Mouse (Mus musculus) limb, embryonic 14.5 days (tissue): ENCODE data around the gene Dpp8. TPM values are rescaled to one million over a fixed set of nuclear protein-coding genes. Genes with fewer than 3 reads are reported as not detected.
A peak's percentile ranks its signal among the peaks of the same experiment; 100 is the strongest.

Experiments
- ATAC-seq: fragments of 200-750 bp; cut with Nextera tagmentation; 2 replicates; pipeline ENCODE4 v1.8.0; 2017; ENCODE audit warnings: low read depth, moderate number of reproducible peaks, moderate TSS enrichment; ENCODE audit not compliant: low FRiP score
- DNase-seq: peaks from one replicate; pipeline ENCODE4 v3.0.0-alpha.2; 2015; ENCODE audit warnings: low spot score
- H3K27ac ChIP-seq: fragments of 300-500 bp; sonication (generic); replicated peaks from 2 replicates; pipeline ENCODE4 v1.5.1; 2014; ENCODE audit warnings: low read depth, mild to moderate bottlenecking, low read length, moderate library complexity, mixed read lengths
- H3K27me3 ChIP-seq: fragments of 300-500 bp; sonication (generic); 2 replicates; pipeline ENCODE4 v1.6.1; 2014; ENCODE audit warnings: low read length, mixed read lengths; ENCODE audit not compliant: control insufficient read depth, insufficient read depth
- H3K36me3 ChIP-seq: fragments of 300-500 bp; sonication (generic); 2 replicates; pipeline ENCODE4 v1.6.1; 2014; ENCODE audit warnings: mild to moderate bottlenecking, low read length, moderate library complexity, mixed read lengths; ENCODE audit not compliant: control insufficient read depth, insufficient read depth
- H3K4me1 ChIP-seq: fragments of 300-500 bp; sonication (generic); 2 replicates; pipeline ENCODE4 v1.6.1; 2014; ENCODE audit warnings: antibody characterized with exemption, low read length, mixed read lengths; ENCODE audit not compliant: control insufficient read depth, insufficient read depth
- H3K4me2 ChIP-seq: fragments of 300-500 bp; sonication (generic); replicated peaks from 2 replicates; pipeline ENCODE4 v1.6.1; 2014; ENCODE audit warnings: low read depth, mild to moderate bottlenecking, low read length, moderate library complexity; ENCODE audit not compliant: severe bottlenecking
- H3K4me3 ChIP-seq: fragments of 300-500 bp; sonication (generic); replicated peaks from 2 replicates; pipeline ENCODE4 v1.5.1; 2014; ENCODE audit warnings: low read length
- H3K9ac ChIP-seq: fragments of 300-500 bp; sonication (generic); 2 replicates; pipeline ENCODE4 v1.6.1; 2014; ENCODE audit warnings: mild to moderate bottlenecking, low read depth, low read length, moderate library complexity; ENCODE audit not compliant: severe bottlenecking
- H3K9me3 ChIP-seq: fragments of 300-500 bp; sonication (generic); 2 replicates; pipeline ENCODE4 v1.6.1; 2016; ENCODE audit warnings: low read length; ENCODE audit not compliant: control insufficient read depth
- POLR2A ChIP-seq: fragments of 200-500 bp; IDR thresholded peaks from 2 replicates; pipeline ENCODE4 v1.8.0; 2012; ENCODE audit warnings: inconsistent platforms, mild to moderate bottlenecking, moderate library complexity, borderline replicate concordance; ENCODE audit not compliant: insufficient read depth, insufficient read length; ENCODE audit errors: extremely low read depth
- WGBS: fragments of 180-500 bp; shearing (Covaris S2); extraction: QIAGEN DNeasy Blood & Tissue Kit; methylation state at CpG from one replicate; pipeline ENCODE4 v1.1.7; 2014; 5-methylcytosine and 5-hydroxymethylcytosine counted together
- polyA plus RNA-seq, 2 experiments: library from polyadenylated mRNA; depleted of rRNA in 1 of 2; stranded (reverse) in 1 of 2; unstranded in 1 of 2; fragments of >200 nt; fragmentation: Nextera tagmentation in 1 of 2; extraction: Ambion mirVana in 1 of 2; gene quantifications; 2 replicates each; pipeline versions ENCODE4 v1.2.1 to v1.2.3; 2012 to 2014

Gene Dpp8
- polyA plus RNA-seq, 2 experiments: 29.1 to 52.3 TPM

DNA sequence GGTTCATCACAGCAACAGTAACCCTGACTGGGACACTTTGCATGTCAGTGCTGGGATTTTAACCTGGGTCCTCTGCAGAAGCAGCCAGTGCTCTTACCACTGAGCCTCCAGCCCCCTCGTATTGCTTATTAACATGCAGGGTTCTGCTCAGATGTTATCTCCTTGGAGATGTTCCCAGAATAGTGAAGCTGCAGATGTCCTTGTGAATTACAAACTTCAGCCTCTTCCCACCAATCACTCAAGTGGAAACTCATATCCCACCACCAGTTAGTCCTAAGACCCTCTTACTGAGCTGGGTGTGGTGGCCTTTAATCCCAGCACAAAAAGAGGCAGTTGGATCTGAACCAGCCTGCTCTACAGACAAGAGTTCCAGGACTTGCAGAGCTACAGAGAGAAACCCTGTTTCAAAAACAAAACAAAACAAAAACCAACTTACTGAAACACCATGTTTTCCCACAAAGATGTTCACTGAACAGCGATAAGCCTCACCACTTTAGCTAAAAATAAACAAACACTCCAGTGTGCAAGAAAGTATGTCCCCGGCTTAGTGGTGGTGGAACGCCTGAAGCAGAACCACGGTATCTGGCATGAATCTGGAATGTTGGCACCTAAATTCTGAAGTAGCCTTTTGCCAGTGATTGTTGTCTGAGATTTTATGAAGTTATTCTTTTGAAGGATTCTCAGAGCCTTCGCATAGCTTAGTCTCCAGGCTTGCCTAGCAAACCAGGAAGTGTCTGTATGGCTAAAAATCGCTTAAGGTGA lies 16.6 kb upstream of the Dpp8 start:
- 0 out of 2 replicates have a peak, but pooled peaks cover under 1% of the 10 kb centered on the region for H3K36me3 ChIP-seq
- no peak overlapping the region for H3K9ac ChIP-seq
- 82% methylated on average over 7 of the region's 7 CpGs for WGBS
- no peaks in the 10 kb centered on the region for H3K27me3 ChIP-seq
- no peak overlapping the region for H3K4me3 ChIP-seq
- H3K4me1 ChIP-seq: peaks cover 6% of the 10 kb centered on the region
- no peak overlapping the region for H3K4me2 ChIP-seq
- DNase-seq: no peak
- no peaks in the 10 kb centered on the region for H3K9me3 ChIP-seq
- TF ChIP-seq POLR2A: no peak
- ATAC-seq: no peak
- no peak overlapping the region for H3K27ac ChIP-seq

DNA sequence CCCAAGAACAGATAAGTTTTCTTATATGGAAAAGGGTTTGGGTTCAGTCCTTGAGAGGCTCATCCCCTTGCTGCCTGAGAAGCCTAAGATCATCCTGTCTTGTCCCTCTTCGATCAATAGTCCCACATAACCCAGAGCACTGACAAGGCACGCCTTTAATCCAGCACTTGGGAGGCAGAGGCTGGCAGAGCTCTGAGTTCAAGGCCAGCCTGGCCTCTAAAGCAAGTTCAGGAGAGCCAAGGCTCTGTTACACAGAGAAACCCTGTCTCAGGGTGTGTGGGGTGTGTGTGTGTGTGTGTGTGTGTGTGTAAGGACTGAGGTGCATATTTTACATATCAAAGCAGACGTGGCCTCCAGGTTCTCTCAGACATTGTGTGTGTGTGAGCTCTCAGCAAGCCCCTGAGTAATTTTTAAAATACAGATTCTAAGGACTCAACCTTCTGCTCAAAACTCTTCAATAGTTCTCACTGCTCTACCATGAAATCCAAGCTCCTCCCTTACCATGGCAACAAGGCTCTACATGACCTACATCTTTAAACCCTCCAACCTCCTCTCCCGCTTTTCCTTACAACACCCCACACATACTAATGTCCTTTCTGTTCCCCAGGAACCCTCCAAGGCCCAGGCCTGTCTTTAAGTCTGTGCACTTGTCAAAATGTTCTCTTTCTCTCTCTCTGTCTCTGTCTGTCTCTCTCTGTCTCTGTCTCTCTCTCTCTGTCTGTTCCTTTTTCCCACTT lies 15.8 kb upstream of the Dpp8 start:
- Histone ChIP-seq H3K9ac (no peak overlapping the region), H3K4me2 (no peak overlapping the region), H3K9me3 (no peaks in the 10 kb centered on the region), H3K27ac (no peak overlapping the region), H3K4me1 (peaks cover 6% of the 10 kb centered on the region), H3K27me3 (no peaks in the 10 kb centered on the region), H3K4me3 (no peak overlapping the region), H3K36me3 (no peaks in the 10 kb centered on the region)
- 88% methylated on average over 4 of the region's 4 CpGs for WGBS
- no peak for TF ChIP-seq POLR2A
- ATAC-seq (no peak), DNase-seq (no peak)

DNA sequence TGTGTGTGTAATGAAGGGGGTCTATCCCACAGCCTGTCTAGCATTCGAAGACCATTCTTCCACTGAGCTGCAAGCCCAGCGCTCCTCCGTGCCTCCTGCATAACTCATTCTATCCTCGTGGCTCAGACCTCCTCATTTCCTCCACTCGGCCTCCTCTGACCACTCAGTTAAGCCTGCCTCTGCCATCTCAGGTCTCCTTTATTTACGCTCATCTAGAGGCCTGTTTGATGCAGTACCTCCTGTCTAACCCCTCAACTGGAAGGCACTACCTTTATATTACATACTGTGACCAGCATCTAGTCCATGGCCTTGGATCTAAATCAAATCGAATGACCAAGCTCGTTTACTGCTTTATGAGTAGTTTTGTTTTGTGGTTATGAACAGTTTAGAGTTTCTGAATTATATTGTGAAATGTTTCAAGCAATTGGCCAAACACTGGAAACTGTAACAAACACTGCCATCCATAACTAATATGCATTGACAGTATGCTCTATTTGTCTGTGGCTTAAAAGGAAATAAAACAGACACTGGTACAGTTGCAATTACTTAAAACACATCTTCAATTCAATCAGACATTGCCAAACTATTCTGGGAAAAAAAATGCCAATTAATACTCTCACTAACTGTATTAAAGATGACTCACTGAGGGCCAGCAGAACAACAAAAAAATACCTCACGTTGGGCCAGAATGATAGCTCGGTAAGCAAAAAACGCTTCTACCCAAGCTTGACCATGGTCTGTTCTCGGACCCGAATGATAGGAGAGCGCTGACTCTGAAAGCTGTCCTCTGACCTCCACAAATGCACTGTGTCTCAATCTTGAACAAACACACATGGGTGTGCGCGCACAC lies 15.0 kb upstream of the Dpp8 start:
- DNase-seq: no peak
- TF ChIP-seq POLR2A: no peak
- Histone ChIP-seq H3K4me3 (no peak overlapping the region), H3K9ac (no peak overlapping the region), H3K27me3 (no peaks in the 10 kb centered on the region), H3K36me3 (no peaks in the 10 kb centered on the region), H3K27ac (no peak overlapping the region), H3K4me1 (peaks cover 10% of the 10 kb centered on the region), H3K4me2 (no peak overlapping the region), H3K9me3 (no peaks in the 10 kb centered on the region)
- 85% methylated on average over 16 of the region's 16 CpGs for WGBS
- ATAC-seq: no peak

DNA sequence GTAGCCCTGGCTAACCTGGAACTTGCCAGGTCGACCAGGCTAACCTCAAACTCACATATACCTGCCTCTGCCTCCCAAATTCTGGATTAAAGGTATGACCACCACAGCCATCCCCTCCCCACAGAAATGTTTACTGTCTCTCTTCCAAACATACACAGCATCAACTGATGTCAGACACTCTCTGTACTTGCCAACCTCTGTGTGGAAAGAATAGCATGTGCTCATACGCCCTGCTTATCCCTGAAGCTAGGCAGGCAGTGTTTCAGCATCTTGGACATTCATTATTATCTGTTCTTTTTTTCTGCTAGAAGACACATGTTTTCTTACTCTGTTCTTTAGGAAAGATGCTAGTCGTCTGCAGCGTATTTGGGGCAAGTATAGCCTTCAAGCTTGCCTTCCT lies 14.3 kb upstream of the Dpp8 start:
- no peak for ATAC-seq
- H3K9me3 ChIP-seq: no peaks in the 10 kb centered on the region
- H3K4me3 ChIP-seq: no peak overlapping the region
- no peak for TF ChIP-seq POLR2A
- WGBS: 93% methylated on average over 4 of the region's 4 CpGs
- H3K36me3 ChIP-seq: no peaks in the 10 kb centered on the region
- no peak overlapping the region for H3K9ac ChIP-seq
- DNase-seq: no peak
- no peak overlapping the region for H3K27ac ChIP-seq
- no peaks in the 10 kb centered on the region for H3K27me3 ChIP-seq
- H3K4me1 ChIP-seq: peaks cover 12% of the 10 kb centered on the region
- no peak overlapping the region for H3K4me2 ChIP-seq

DNA sequence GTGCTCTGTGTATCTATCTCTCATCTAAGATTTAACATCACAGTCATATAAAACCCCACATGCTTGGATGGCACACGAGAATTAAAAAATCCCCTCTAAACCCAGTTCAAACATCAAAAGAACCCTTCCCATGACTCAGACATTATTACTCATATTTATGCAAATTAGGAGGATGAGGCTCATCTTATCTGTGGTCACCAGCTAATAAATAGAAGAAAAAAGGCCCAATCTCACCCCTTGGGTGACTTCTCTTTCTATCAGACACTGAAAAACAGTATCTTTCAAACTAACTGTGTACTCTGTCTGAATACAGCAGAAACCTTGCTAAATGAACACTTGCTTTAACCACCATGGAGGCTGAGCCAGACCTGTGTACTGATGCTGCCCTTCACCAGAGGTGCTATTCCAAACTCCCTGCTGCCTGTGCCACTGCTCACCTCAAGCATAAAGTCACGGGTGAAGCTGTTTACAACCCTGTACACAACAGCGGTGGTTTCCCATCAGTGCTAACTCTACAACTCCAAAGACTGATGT lies 13.6 kb upstream of the Dpp8 start:
- Histone ChIP-seq H3K36me3 (no peaks in the 10 kb centered on the region), H3K27me3 (no peaks in the 10 kb centered on the region), H3K4me3 (no peak overlapping the region), H3K4me1 (peaks cover 12% of the 10 kb centered on the region), H3K4me2 (no peak overlapping the region), H3K27ac (no peak overlapping the region), H3K9ac (0 out of 2 replicates have a peak overlapping the region, but pooled peaks have one; percentile 12), H3K9me3 (no peaks in the 10 kb centered on the region)
- TF ChIP-seq POLR2A: no peak
- ATAC-seq (no peak), DNase-seq (no peak)
- WGBS: 69% methylated on average over 3 of the region's 3 CpGs
